Mouse (Mus musculus): ENCODE measurements around the gene Bhlha15. TPM values are rescaled to one million over a fixed set of nuclear protein-coding genes. Genes with fewer than 3 reads are reported as not detected.

Gene Bhlha15
- polyA plus RNA-seq (2015; fragmentation: Nextera tagmentation; extraction: Ambion mirVana) = 0.41 and 0.65 TPM in 2 replicates

- Histone ChIP-seq H3K9me3 (replicated peaks) (no peaks in the 10 kb centered on the region), H3K27ac (no peak within 1 kb of the TSS), H3K4me3 (replicated peaks) (peak within 1 kb of the TSS; percentile 41), H3K27me3 (no peaks in the 10 kb centered on the region), H3K4me2 (peak within 1 kb of the TSS; percentile 58), H3K9ac (no peak within 1 kb of the TSS; the same call in 1 of the 2 replicates), H3K4me1 (replicated peaks) (peaks cover 21% of the 10 kb centered on the region), H3K36me3 (peaks cover 11% of the 10 kb centered on the region)
- DNase-seq (peak; percentile 72), ATAC-seq (ENCODE audit: low read depth) (peak; percentile 85)
- WGBS (ENCODE audit: insufficient replicate concordance) = 3% methylated on average over 23 of the region's 26 CpGs
Measured at GRCm38 (mm10) chr5:144189950-144190583, at the start of gene Bhlha15. Gene Bhlha15, plus strand, starts transcription at chr5:144190286.

DNA sequence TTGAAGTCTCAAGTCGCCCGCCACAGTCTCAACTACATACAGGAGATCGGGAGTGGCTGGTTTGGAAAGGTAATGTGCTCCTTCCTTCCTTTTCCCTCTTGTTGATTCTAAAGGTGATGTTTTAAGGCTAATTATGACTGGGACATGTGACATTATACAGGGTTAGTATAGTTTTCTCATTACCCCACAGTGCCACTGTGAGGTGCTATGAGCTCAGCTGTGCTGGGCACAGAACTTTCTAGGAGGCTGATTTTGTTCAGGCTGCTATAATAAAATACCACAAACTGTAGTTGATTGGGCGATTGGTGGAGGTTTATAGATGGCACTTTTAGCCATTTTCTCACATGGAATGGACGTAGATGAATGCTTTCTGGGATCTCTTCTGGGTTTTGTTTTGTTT is 46.6 kb upstream of the Bhlha15 start:
- no peak for ATAC-seq (ENCODE audit: low read depth)
- Histone ChIP-seq H3K36me3 (peaks cover 35% of the 10 kb centered on the region), H3K4me1 (replicated peaks) (no peaks in the 10 kb centered on the region)

GRCm38 (mm10) chr5:144146898-144147297 is 43.2 kb upstream of the Bhlha15 start:
- ATAC-seq (ENCODE audit: low read depth) = no peak
- peaks cover 48% of the 10 kb centered on the region for H3K36me3 ChIP-seq
- H3K4me1 ChIP-seq (replicated peaks) = no peaks in the 10 kb centered on the region
- no peaks in the 10 kb centered on the region for H3K27me3 ChIP-seq
- H3K4me2 ChIP-seq = no peak overlapping the region
- no peaks in the 10 kb centered on the region for H3K9me3 ChIP-seq (replicated peaks)
- no peak for DNase-seq
- H3K4me3 ChIP-seq (replicated peaks) = no peak overlapping the region
- no peak overlapping the region for H3K9ac ChIP-seq
- no peak overlapping the region for H3K27ac ChIP-seq

More for the DNA sequence above, 46.6 kb upstream of the Bhlha15 start:
- Histone ChIP-seq H3K9ac (no peak overlapping the region), H3K4me3 (replicated peaks) (no peak overlapping the region), H3K4me2 (no peak overlapping the region), H3K27ac (no peak overlapping the region), H3K9me3 (replicated peaks) (no peaks in the 10 kb centered on the region), H3K27me3 (no peaks in the 10 kb centered on the region)
- DNase-seq = no peak
- 84% methylated on average over 5 of the region's 5 CpGs for WGBS (ENCODE audit: insufficient replicate concordance)

DNA sequence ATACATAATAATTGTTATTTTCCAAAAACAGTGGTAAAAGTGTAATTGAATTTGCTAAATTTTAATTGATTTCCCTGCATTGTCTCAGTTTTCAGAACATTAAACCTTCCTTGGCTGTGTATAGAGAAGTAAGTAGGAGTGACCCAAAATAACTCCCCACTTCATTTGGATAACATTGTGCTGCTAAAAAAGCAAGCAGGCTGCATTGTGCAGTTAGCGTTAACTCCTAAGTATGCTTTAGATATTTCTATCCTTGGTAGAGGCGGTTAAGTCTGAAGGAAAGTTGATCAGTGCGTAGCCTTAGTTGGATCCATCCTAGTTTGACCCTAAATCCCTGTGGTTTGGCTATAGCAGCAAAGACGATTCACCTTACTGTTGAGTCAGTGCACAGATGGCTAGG is 40.6 kb upstream of the Bhlha15 start:
- no peak for ATAC-seq (ENCODE audit: low read depth)
- H3K9me3 ChIP-seq (replicated peaks) = no peaks in the 10 kb centered on the region
- no peak overlapping the region for H3K4me3 ChIP-seq (replicated peaks)
- WGBS (ENCODE audit: insufficient replicate concordance) = 85% methylated on average over 4 of the region's 4 CpGs
- no peak for DNase-seq
- H3K36me3 ChIP-seq = peaks cover 42% of the 10 kb centered on the region
- no peak overlapping the region for H3K27ac ChIP-seq
- H3K4me2 ChIP-seq = no peak overlapping the region
- no peaks in the 10 kb centered on the region for H3K27me3 ChIP-seq
- no peaks in the 10 kb centered on the region for H3K4me1 ChIP-seq (replicated peaks)
- no peak overlapping the region for H3K9ac ChIP-seq

- no peak overlapping the region for H3K27ac ChIP-seq
- ATAC-seq (ENCODE audit: low read depth) (no peak), DNase-seq (no peak)
- no peaks in the 10 kb centered on the region for H3K27me3 ChIP-seq
- H3K4me3 ChIP-seq (replicated peaks) = no peak overlapping the region
- H3K9me3 ChIP-seq (replicated peaks) = no peaks in the 10 kb centered on the region
- H3K36me3 ChIP-seq = peaks cover 33% of the 10 kb centered on the region
- H3K9ac ChIP-seq = no peak overlapping the region
- H3K4me1 ChIP-seq (replicated peaks) = no peaks in the 10 kb centered on the region
- no peak overlapping the region for H3K4me2 ChIP-seq
- WGBS (ENCODE audit: insufficient replicate concordance) = 73% methylated on average over 4 of the region's 4 CpGs
Measured at GRCm38 (mm10) chr5:144151270-144151669, 38.8 kb upstream of the Bhlha15 start.

GRCm38 (mm10) chr5:144154528-144154927 is 35.6 kb upstream of the Bhlha15 start:
- WGBS (ENCODE audit: insufficient replicate concordance) = 41% methylated on average over 7 of the region's 7 CpGs
- ATAC-seq (ENCODE audit: low read depth) (no peak), DNase-seq (peak; percentile 46)
- no peak overlapping the region for H3K9ac ChIP-seq
- no peak overlapping the region for H3K4me3 ChIP-seq (replicated peaks)
- H3K27ac ChIP-seq = no peak overlapping the region
- no peaks in the 10 kb centered on the region for H3K4me1 ChIP-seq (replicated peaks)
- H3K4me2 ChIP-seq = no peak overlapping the region
- H3K27me3 ChIP-seq = no peaks in the 10 kb centered on the region
- peaks cover 34% of the 10 kb centered on the region for H3K36me3 ChIP-seq
- no peaks in the 10 kb centered on the region for H3K9me3 ChIP-seq (replicated peaks)

- no peak overlapping the region for H3K27ac ChIP-seq
- no peak overlapping the region for H3K9ac ChIP-seq
- ATAC-seq (ENCODE audit: low read depth) (no peak), DNase-seq (no peak)
- H3K36me3 ChIP-seq = peaks cover 29% of the 10 kb centered on the region
- H3K27me3 ChIP-seq = no peaks in the 10 kb centered on the region
- H3K4me2 ChIP-seq = no peak overlapping the region
- peaks cover 10% of the 10 kb centered on the region for H3K4me1 ChIP-seq (replicated peaks)
- WGBS (ENCODE audit: insufficient replicate concordance) = 64% methylated on average over 4 of the region's 4 CpGs
- no peak overlapping the region for H3K4me3 ChIP-seq (replicated peaks)
- no peaks in the 10 kb centered on the region for H3K9me3 ChIP-seq (replicated peaks)
Measured at GRCm38 (mm10) chr5:144158604-144159003, 31.5 kb upstream of the Bhlha15 start.

DNA sequence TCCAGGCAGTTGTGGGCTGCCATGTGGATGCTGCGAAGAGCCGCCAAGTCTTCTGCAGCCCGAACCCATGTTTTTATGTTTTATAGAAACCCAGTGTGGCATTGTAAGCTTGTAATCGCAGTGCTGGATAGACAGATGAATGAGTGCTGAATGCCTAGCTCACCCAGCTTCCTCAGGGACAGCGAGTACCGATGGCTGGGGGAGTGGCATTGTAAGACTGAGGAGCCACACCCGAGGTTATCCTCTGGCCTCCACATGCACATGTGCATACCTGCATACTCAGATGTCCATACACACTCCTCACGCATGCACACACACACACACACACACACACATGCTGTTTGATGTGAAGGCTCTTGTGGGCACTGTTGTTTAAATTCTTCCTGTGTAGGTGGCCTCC is 30.9 kb upstream of the Bhlha15 start:
- Histone ChIP-seq H3K4me2 (no peak overlapping the region), H3K9me3 (replicated peaks) (no peaks in the 10 kb centered on the region), H3K9ac (no peak overlapping the region), H3K27me3 (no peaks in the 10 kb centered on the region), H3K4me3 (replicated peaks) (no peak overlapping the region), H3K36me3 (peaks cover 34% of the 10 kb centered on the region), H3K27ac (no peak overlapping the region), H3K4me1 (replicated peaks) (peaks cover 10% of the 10 kb centered on the region)
- 83% methylated on average over 8 of the region's 8 CpGs for WGBS (ENCODE audit: insufficient replicate concordance)
- DNase-seq (no peak), ATAC-seq (ENCODE audit: low read depth) (no peak)

GRCm38 (mm10) chr5:144162080-144162812 is 27.8 kb upstream of the Bhlha15 start:
- H3K4me3 ChIP-seq (replicated peaks) = no peak overlapping the region
- peaks cover 48% of the 10 kb centered on the region for H3K36me3 ChIP-seq
- H3K27me3 ChIP-seq = no peaks in the 10 kb centered on the region
- ATAC-seq (ENCODE audit: low read depth) (peak; percentile 55), DNase-seq (no peak)
- peaks cover 10% of the 10 kb centered on the region for H3K4me1 ChIP-seq (replicated peaks)
- H3K9ac ChIP-seq = no peak overlapping the region
- H3K27ac ChIP-seq = no peak overlapping the region
- 37% methylated on average over 5 of the region's 5 CpGs for WGBS (ENCODE audit: insufficient replicate concordance)
- no peaks in the 10 kb centered on the region for H3K9me3 ChIP-seq (replicated peaks)
- H3K4me2 ChIP-seq = no peak overlapping the region

DNA sequence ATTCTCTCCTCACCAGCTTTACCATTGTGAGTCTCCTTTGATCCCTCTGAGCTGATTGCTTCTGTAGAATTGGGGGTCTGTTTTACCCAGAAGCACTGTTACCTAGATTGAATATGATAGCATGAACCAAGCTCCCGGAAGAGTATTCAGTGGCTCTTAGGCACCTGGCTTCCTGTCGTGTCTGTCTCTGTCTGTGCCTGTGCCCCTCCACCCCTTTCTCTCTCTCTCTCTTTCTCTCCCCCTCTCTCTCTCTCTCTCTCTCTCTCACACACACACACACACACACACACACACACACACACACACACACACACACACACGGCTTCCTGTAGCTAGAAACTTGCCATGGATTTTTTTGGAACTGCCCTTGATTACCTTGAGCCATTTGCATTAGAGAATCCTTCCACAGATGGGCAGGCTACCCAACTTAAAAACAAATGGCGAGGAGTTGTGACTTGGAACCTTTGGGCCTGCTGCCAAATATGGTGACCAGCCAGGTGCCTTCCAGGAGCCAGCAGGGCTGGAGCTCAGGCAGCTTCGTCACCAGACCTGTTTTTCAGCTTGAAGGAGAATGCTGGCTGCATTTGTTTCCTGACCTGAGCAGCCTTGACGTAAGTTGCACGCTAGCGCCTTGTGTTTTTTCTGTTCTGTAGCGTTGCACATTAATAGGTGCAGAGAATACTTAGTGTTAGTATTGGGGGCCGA is 27.1 kb upstream of the Bhlha15 start:
- ATAC-seq (ENCODE audit: low read depth) (no peak), DNase-seq (no peak)
- H3K27ac ChIP-seq = no peak overlapping the region

GRCm38 (mm10) chr5:144165756-144166155 is 24.3 kb upstream of the Bhlha15 start:
- ATAC-seq (ENCODE audit: low read depth) = no peak
- 73% methylated on average over 3 of the region's 3 CpGs for WGBS (ENCODE audit: insufficient replicate concordance)
- no peak overlapping the region for H3K4me2 ChIP-seq
- H3K27me3 ChIP-seq = no peaks in the 10 kb centered on the region
- DNase-seq = no peak
- no peak overlapping the region for H3K4me3 ChIP-seq (replicated peaks)
- H3K9me3 ChIP-seq (replicated peaks) = no peaks in the 10 kb centered on the region
- H3K36me3 ChIP-seq = peaks cover 50% of the 10 kb centered on the region
- H3K4me1 ChIP-seq (replicated peaks) = peaks cover 10% of the 10 kb centered on the region
- no peak overlapping the region for H3K9ac ChIP-seq
- H3K27ac ChIP-seq = no peak overlapping the region

More for the DNA sequence above, 27.1 kb upstream of the Bhlha15 start:
- no peak overlapping the region for H3K9ac ChIP-seq
- no peak overlapping the region for H3K4me2 ChIP-seq
- peaks cover 10% of the 10 kb centered on the region for H3K4me1 ChIP-seq (replicated peaks)
- 76% methylated on average over 10 of the region's 10 CpGs for WGBS (ENCODE audit: insufficient replicate concordance)
- H3K36me3 ChIP-seq = peaks cover 41% of the 10 kb centered on the region
- no peak overlapping the region for H3K4me3 ChIP-seq (replicated peaks)
- H3K9me3 ChIP-seq (replicated peaks) = no peaks in the 10 kb centered on the region
- H3K27me3 ChIP-seq = no peaks in the 10 kb centered on the region
